Mouse (Mus musculus) c-Kit-negative CD71-positive TER-119-positive erythroid progenitor cells, embryonic 14.5 days (primary cell): Measurements from ENCODE around the gene Adra2a.

Experiments
- DNase-seq: peaks from one replicate; pipeline ENCODE4 v3.0.0-alpha.2; 2013; ENCODE audit warnings: low read depth, low spot score

Adra2a gene

GRCm38 (mm10) chr19:54076362-54077349 lies 32.7 kb downstream of the Adra2a start:
- DNase-seq, result no peak

- DNase-seq, result no peak
Measured at GRCm38 (mm10) chr19:54081303-54081702, 37.4 kb downstream of the Adra2a start.

GRCm38 (mm10) chr19:54081716-54082165 lies 37.8 kb downstream of the Adra2a start:
- DNase-seq, result no peak

- DNase-seq, result no peak
Measured at GRCm38 (mm10) chr19:54087319-54087718, 43.4 kb downstream of the Adra2a start.

GRCm38 (mm10) chr19:54093599-54093998 lies 49.6 kb downstream of the Adra2a start:
- no peak for DNase-seq

- DNase-seq, result no peak
Measured at GRCm38 (mm10) chr19:54095716-54096115, 51.8 kb downstream of the Adra2a start.

GRCm38 (mm10) chr19:54098367-54098766 lies 54.4 kb downstream of the Adra2a start:
- DNase-seq, result no peak
